Mouse (Mus musculus): ENCODE results near the gene Atp8b4. TPM values are rescaled to one million over a fixed set of nuclear protein-coding genes. Genes with fewer than 3 reads are reported as not detected.

Gene Atp8b4
- polyA plus RNA-seq, 1 experiment from 2014 or later: 5.2 TPM

DNA sequence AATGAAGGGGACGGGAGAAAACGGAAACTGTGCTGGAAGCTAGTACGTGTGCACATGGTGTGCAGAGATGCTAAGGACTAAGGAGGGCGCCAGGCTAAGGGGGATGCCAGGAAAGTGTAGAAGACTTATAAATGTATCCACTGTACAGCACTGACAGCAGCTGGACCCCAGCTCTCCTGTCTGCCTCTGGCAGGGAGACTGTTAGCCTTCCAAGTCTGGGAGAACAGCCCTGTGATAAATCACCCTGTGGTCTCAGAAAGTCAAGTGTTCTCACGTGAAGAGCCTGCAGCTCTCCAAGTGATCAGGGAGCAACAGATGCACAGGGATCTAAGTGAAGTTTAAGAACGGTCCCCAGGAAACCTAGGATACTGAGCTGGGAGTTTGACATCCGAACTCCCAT is 209.8 kb downstream of the Atp8b4 start:
- no peak for TF ChIP-seq CTCF (IDR thresholded peaks at IDR 0.05; ENCODE audit: low read depth)
- no peak for TF ChIP-seq EP300 (IDR thresholded peaks at IDR 0.05; ENCODE audit: low read depth)
- no peak overlapping the region for H3K4me3 ChIP-seq (ENCODE audit: low read depth, low read length)
- H3K4me2 ChIP-seq (ENCODE audit: low read depth, low read length): no peak overlapping the region
- no peaks in the 10 kb centered on the region for H3K36me3 ChIP-seq (replicated peaks; ENCODE audit: insufficient read depth, low read length)
- no peaks in the 10 kb centered on the region for H3K9me3 ChIP-seq (ENCODE audit: low read length)
- H3K27ac ChIP-seq (ENCODE audit: low read depth): no peak overlapping the region
- DNase-seq (no peak), ATAC-seq (no peak)
- H3K9ac ChIP-seq (replicated peaks): no peak overlapping the region
- H3K27me3 ChIP-seq (ENCODE audit: insufficient read depth, low read length): no peaks in the 10 kb centered on the region
- WGBS (ENCODE audit: insufficient replicate concordance): 65% methylated on average over 7 of the region's 7 CpGs
- H3K4me1 ChIP-seq (ENCODE audit: insufficient read depth): no peaks in the 10 kb centered on the region

DNA sequence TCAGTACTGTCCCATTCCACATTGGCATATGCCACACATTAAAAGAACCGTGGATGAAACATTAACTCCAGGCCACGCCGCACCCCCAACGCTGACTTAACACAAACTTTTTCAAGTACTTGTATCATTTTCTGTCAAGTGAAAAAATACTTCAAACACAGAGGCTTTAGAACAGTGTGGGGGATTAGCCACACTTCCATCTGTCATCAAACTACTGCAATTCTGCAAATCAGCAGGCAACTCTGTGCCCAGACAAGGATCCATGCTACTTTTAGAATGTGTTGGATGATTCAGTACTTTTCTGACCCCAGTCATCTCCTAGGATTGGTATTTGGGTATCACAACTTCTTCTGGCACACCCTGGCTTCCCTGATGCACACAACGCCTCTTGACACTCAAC is 212.5 kb downstream of the Atp8b4 start:
- H3K27me3 ChIP-seq (ENCODE audit: insufficient read depth, low read length): no peaks in the 10 kb centered on the region
- WGBS (ENCODE audit: insufficient replicate concordance): 83% methylated on average over 5 of the region's 5 CpGs
- no peak for ATAC-seq
- H3K4me3 ChIP-seq (ENCODE audit: low read depth, low read length): no peak overlapping the region
- TF ChIP-seq CTCF (IDR thresholded peaks at IDR 0.05; ENCODE audit: low read depth): no peak
- no peak for TF ChIP-seq EP300 (IDR thresholded peaks at IDR 0.05; ENCODE audit: low read depth)
- no peaks in the 10 kb centered on the region for H3K4me1 ChIP-seq (ENCODE audit: insufficient read depth)
- no peak overlapping the region for H3K27ac ChIP-seq (ENCODE audit: low read depth)
- no peak overlapping the region for H3K9ac ChIP-seq (replicated peaks)
- no peaks in the 10 kb centered on the region for H3K36me3 ChIP-seq (replicated peaks; ENCODE audit: insufficient read depth, low read length)
- H3K9me3 ChIP-seq (ENCODE audit: low read length): no peaks in the 10 kb centered on the region
- H3K4me2 ChIP-seq (ENCODE audit: low read depth, low read length): no peak overlapping the region
- DNase-seq: no peak

- ATAC-seq: no peak
- WGBS (ENCODE audit: insufficient replicate concordance): 69% methylated on average over 7 of the region's 7 CpGs
- H3K27me3 ChIP-seq (ENCODE audit: insufficient read depth, low read length): no peaks in the 10 kb centered on the region
- no peak for TF ChIP-seq CTCF (IDR thresholded peaks at IDR 0.05; ENCODE audit: low read depth)
- no peak for TF ChIP-seq EP300 (IDR thresholded peaks at IDR 0.05; ENCODE audit: low read depth)
- no peak overlapping the region for H3K9ac ChIP-seq (replicated peaks)
- H3K27ac ChIP-seq (ENCODE audit: low read depth): no peak overlapping the region
- H3K4me1 ChIP-seq (ENCODE audit: insufficient read depth): no peaks in the 10 kb centered on the region
- no peak overlapping the region for H3K4me2 ChIP-seq (ENCODE audit: low read depth, low read length)
- H3K36me3 ChIP-seq (replicated peaks; ENCODE audit: insufficient read depth, low read length): no peaks in the 10 kb centered on the region
- H3K4me3 ChIP-seq (ENCODE audit: low read depth, low read length): no peak overlapping the region
- no peaks in the 10 kb centered on the region for H3K9me3 ChIP-seq (ENCODE audit: low read length)
- DNase-seq: no peak
Measured at GRCm38 (mm10) chr2:126286420-126286819, 214.1 kb downstream of the Atp8b4 start.

- H3K36me3 ChIP-seq (replicated peaks; ENCODE audit: insufficient read depth, low read length): no peaks in the 10 kb centered on the region
- no peak for DNase-seq
- H3K4me3 ChIP-seq (ENCODE audit: low read depth, low read length): no peak overlapping the region
- no peaks in the 10 kb centered on the region for H3K27me3 ChIP-seq (ENCODE audit: insufficient read depth, low read length)
- no peak overlapping the region for H3K4me2 ChIP-seq (ENCODE audit: low read depth, low read length)
- TF ChIP-seq CTCF (IDR thresholded peaks at IDR 0.05; ENCODE audit: low read depth) (no peak), EP300 (IDR thresholded peaks at IDR 0.05; ENCODE audit: low read depth) (no peak)
- no peak overlapping the region for H3K27ac ChIP-seq (ENCODE audit: low read depth)
- no peaks in the 10 kb centered on the region for H3K9me3 ChIP-seq (ENCODE audit: low read length)
- WGBS (ENCODE audit: insufficient replicate concordance): 76% methylated on average over 6 of the region's 6 CpGs
- no peak overlapping the region for H3K9ac ChIP-seq (replicated peaks)
- H3K4me1 ChIP-seq (ENCODE audit: insufficient read depth): no peaks in the 10 kb centered on the region
- ATAC-seq: no peak
Measured at GRCm38 (mm10) chr2:126284071-126284470, 216.4 kb downstream of the Atp8b4 start.

DNA sequence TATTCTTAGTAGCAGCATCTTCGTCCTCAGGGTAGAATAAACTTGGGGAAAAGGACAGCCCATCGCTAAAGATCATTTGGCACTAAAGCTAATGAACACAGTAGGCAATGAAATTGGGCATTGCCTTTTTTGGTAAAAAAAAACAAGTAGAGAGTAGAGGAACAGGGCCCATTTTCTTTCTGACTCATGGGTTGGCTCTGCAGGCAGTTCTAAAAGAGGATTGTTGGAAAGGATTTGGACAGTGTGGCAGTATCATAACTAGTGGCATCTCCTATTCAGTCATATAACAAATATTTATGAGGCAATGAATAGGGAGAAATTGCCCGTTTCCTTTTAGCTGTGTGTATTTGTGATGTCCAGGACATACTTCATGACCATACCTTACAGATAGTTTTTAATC is 217.4 kb downstream of the Atp8b4 start:
- H3K9ac ChIP-seq (replicated peaks): no peak overlapping the region
- no peaks in the 10 kb centered on the region for H3K4me1 ChIP-seq (ENCODE audit: insufficient read depth)
- H3K27ac ChIP-seq (ENCODE audit: low read depth): no peak overlapping the region
- no peak overlapping the region for H3K4me2 ChIP-seq (ENCODE audit: low read depth, low read length)
- TF ChIP-seq CTCF (IDR thresholded peaks at IDR 0.05; ENCODE audit: low read depth) (no peak), EP300 (IDR thresholded peaks at IDR 0.05; ENCODE audit: low read depth) (no peak)
- DNase-seq: no peak
- H3K9me3 ChIP-seq (ENCODE audit: low read length): no peaks in the 10 kb centered on the region
- H3K4me3 ChIP-seq (ENCODE audit: low read depth, low read length): no peak overlapping the region
- H3K27me3 ChIP-seq (ENCODE audit: insufficient read depth, low read length): no peaks in the 10 kb centered on the region
- H3K36me3 ChIP-seq (replicated peaks; ENCODE audit: insufficient read depth, low read length): no peaks in the 10 kb centered on the region
- no peak for ATAC-seq
- WGBS (ENCODE audit: insufficient replicate concordance): 61% methylated on average over 3 of the region's 3 CpGs

GRCm38 (mm10) chr2:126275511-126275910 is 225.0 kb downstream of the Atp8b4 start:
- H3K4me1 ChIP-seq (ENCODE audit: insufficient read depth): no peaks in the 10 kb centered on the region
- H3K27ac ChIP-seq (ENCODE audit: low read depth): no peak overlapping the region
- H3K36me3 ChIP-seq (replicated peaks; ENCODE audit: insufficient read depth, low read length): no peaks in the 10 kb centered on the region
- H3K9me3 ChIP-seq (ENCODE audit: low read length): no peaks in the 10 kb centered on the region
- H3K27me3 ChIP-seq (ENCODE audit: insufficient read depth, low read length): no peaks in the 10 kb centered on the region
- DNase-seq (no peak), ATAC-seq (no peak)
- H3K4me3 ChIP-seq (ENCODE audit: low read depth, low read length): no peak overlapping the region
- H3K9ac ChIP-seq (replicated peaks): no peak overlapping the region
- no peak for TF ChIP-seq EP300 (IDR thresholded peaks at IDR 0.05; ENCODE audit: low read depth)
- no peak for TF ChIP-seq CTCF (IDR thresholded peaks at IDR 0.05; ENCODE audit: low read depth)
- H3K4me2 ChIP-seq (ENCODE audit: low read depth, low read length): no peak overlapping the region
- WGBS (ENCODE audit: insufficient replicate concordance): 51% methylated on average over 3 of the region's 3 CpGs

DNA sequence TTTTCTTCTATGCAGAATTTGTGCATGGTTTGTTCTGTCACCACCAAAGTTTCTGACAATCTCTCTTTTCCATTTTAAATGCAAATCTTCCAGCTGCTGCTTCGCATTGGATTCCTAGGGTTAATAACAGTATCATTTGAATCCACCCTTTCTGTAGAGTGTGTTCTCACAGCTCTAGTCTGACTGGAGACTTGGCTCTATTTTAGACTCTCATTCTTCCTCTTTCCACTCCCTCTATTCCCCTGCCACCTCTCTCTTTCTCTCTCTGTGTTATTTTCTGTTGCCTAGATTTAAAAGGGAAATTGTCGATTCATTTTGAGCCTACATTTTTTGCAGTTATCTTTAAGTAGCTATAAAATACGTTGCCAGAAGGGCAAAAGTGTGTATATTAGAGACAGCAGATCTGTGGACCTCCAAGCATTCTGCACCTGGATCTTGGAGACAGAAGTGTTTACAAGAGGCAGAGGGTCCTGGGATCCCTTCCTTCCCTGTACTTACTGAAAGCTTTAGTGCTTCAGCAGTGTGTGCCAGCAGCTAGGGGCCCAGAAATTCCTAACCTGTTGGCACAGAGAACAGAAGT is 225.6 kb downstream of the Atp8b4 start:
- Histone ChIP-seq H3K9ac (replicated peaks) (no peak overlapping the region), H3K4me3 (ENCODE audit: low read depth, low read length) (no peak overlapping the region), H3K27me3 (ENCODE audit: insufficient read depth, low read length) (no peaks in the 10 kb centered on the region), H3K9me3 (ENCODE audit: low read length) (no peaks in the 10 kb centered on the region), H3K4me1 (ENCODE audit: insufficient read depth) (no peaks in the 10 kb centered on the region), H3K4me2 (ENCODE audit: low read depth, low read length) (no peak overlapping the region), H3K36me3 (replicated peaks; ENCODE audit: insufficient read depth, low read length) (no peaks in the 10 kb centered on the region), H3K27ac (ENCODE audit: low read depth) (no peak overlapping the region)
- WGBS (ENCODE audit: insufficient replicate concordance): 65% methylated on average over 3 of the region's 3 CpGs
- DNase-seq: no peak
- TF ChIP-seq CTCF (IDR thresholded peaks at IDR 0.05; ENCODE audit: low read depth) (no peak), EP300 (IDR thresholded peaks at IDR 0.05; ENCODE audit: low read depth) (no peak)
- ATAC-seq: no peak

Measured in liver, postnatal 0 days (tissue).